Mouse (Mus musculus) neural tube, embryonic 11.5 days (tissue): ENCODE results near the gene Thrap3. TPM values are rescaled to one million over a fixed set of nuclear protein-coding genes. Genes with fewer than 3 reads are reported as not detected.
"Not testable (repeated sequence)": the region's sequence is repeated elsewhere in the genome, so short reads cannot be mapped to it uniquely, and the experiment has no call there.

Source experiments
- ATAC-seq: fragments of 200-750 bp; cut with Nextera tagmentation; 2 replicates; pipeline ENCODE4 v1.8.0; 2017; ENCODE audit warnings: moderate number of reproducible peaks, mild to moderate bottlenecking, moderate TSS enrichment, moderate library complexity; ENCODE audit not compliant: insufficient read depth, low FRiP score, low TSS enrichment
- DNase-seq: peaks from one replicate; pipeline ENCODE4 v3.0.0-alpha.2; 2015; ENCODE audit warnings: low spot score
- H3K27ac ChIP-seq: fragments of 300-500 bp; sonication (generic); 2 replicates; pipeline ENCODE4 v1.5.1; 2014; ENCODE audit warnings: low read depth, mild to moderate bottlenecking, low read length
- H3K27me3 ChIP-seq: fragments of 300-500 bp; sonication (generic); 2 replicates; pipeline ENCODE4 v1.6.1; 2014; ENCODE audit warnings: mild to moderate bottlenecking, low read length, mixed read lengths; ENCODE audit not compliant: control insufficient read depth, insufficient read depth
- H3K36me3 ChIP-seq: fragments of 300-500 bp; sonication (generic); 2 replicates; pipeline ENCODE4 v1.6.1; 2014; ENCODE audit warnings: mild to moderate bottlenecking, low read length, moderate library complexity, mixed read lengths; ENCODE audit not compliant: control insufficient read depth, insufficient read depth
- H3K4me1 ChIP-seq: fragments of 300-500 bp; sonication (generic); 2 replicates; pipeline ENCODE4 v1.6.1; 2014; ENCODE audit warnings: low read length, mixed read lengths; ENCODE audit not compliant: control insufficient read depth, insufficient read depth
- H3K4me2 ChIP-seq: fragments of 300-500 bp; sonication (generic); 2 replicates; pipeline ENCODE4 v1.6.1; 2014; ENCODE audit warnings: low read depth, mild to moderate bottlenecking, moderate library complexity
- H3K4me3 ChIP-seq: fragments of 300-500 bp; sonication (generic); 2 replicates; pipeline ENCODE4 v1.5.1; 2014; ENCODE audit warnings: low read depth, low read length
- H3K9ac ChIP-seq: fragments of 300-500 bp; sonication (generic); 2 replicates; pipeline ENCODE4 v1.6.1; 2014; ENCODE audit warnings: mild to moderate bottlenecking, low read length
- H3K9me3 ChIP-seq: fragments of 300-500 bp; sonication (generic); 2 replicates; pipeline ENCODE4 v1.6.1; 2016; ENCODE audit warnings: low read length; ENCODE audit not compliant: control insufficient read depth
- WGBS: fragments of 180-500 bp; shearing (Covaris S2); extraction: QIAGEN DNeasy Blood & Tissue Kit; methylation state at CpG from one replicate; pipeline ENCODE4 v1.1.7; 2014; 5-methylcytosine and 5-hydroxymethylcytosine counted together
- polyA plus RNA-seq: library from polyadenylated mRNA; unstranded; fragments of >200 nt; fragmentation: Nextera tagmentation; extraction: Ambion mirVana; gene quantifications from 2 replicates; pipeline ENCODE4 v1.2.1, GENCODE M21; 2014

The Thrap3 gene
- polyA plus RNA-seq, 1 experiment from 2014 or later: 197 TPM

DNA sequence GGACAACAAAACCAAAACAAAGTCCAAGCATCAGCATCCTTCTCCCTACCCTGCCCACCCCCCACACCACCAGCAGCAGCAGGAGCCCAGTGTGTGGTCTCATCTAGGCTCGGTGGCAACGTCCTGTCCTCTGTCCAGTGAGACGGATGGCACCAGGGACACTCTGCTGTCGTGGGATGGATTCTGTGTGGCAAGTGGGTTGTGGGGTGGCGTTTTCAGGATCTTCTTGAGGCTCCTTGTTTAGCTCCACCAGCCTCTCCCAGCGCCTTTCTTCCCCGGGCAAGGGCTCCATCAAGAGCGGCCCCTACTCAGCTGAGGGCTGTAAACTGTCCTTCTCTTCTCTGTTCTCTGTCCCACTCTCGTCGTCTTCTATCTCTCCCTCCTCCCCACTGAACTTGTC, 37.5 kb downstream of the Thrap3 start:
- not testable (repeated sequence) for H3K9me3 ChIP-seq, ATAC-seq, H3K27ac ChIP-seq, H3K4me3 ChIP-seq, DNase-seq, H3K9ac ChIP-seq, H3K27me3 ChIP-seq, H3K4me2 ChIP-seq
- WGBS: 69% methylated on average over 8 of the region's 10 CpGs
- peaks cover 12% of the 10 kb centered on the region for H3K36me3 ChIP-seq
- peaks cover 11% of the 10 kb centered on the region; the same call in 1 of the 2 replicates for H3K4me1 ChIP-seq

DNA sequence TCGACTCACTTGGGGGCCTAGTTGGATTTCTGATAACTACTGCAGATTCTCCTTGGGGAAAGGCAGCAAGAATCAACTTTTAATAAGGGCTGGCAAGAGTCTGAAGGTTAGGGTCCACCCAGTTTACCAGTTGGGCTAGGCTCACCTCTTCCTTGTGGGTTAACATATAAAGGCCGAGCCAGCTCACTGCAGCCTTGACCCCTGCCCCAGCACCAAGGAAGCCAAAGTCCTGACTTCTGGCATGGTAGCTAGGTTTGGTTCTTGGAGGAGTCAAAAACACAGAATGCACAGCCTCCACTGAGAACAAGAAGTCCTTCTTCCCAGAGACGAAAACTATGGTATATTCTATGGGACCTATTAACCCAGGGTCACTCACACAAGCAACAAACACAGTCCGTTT, 38.9 kb downstream of the Thrap3 start:
- Histone ChIP-seq H3K36me3 (peaks cover 10% of the 10 kb centered on the region), H3K4me1 (peaks cover 11% of the 10 kb centered on the region; the same call in 1 of the 2 replicates), H3K4me2 (no peak overlapping the region), H3K9me3 (no peaks in the 10 kb centered on the region), H3K9ac (no peak overlapping the region), H3K4me3 (no peak overlapping the region), H3K27me3 (no peaks in the 10 kb centered on the region), H3K27ac (no peak overlapping the region)
- ATAC-seq (no peak), DNase-seq (no peak)
- 68% methylated on average over 4 of the region's 4 CpGs for WGBS

DNA sequence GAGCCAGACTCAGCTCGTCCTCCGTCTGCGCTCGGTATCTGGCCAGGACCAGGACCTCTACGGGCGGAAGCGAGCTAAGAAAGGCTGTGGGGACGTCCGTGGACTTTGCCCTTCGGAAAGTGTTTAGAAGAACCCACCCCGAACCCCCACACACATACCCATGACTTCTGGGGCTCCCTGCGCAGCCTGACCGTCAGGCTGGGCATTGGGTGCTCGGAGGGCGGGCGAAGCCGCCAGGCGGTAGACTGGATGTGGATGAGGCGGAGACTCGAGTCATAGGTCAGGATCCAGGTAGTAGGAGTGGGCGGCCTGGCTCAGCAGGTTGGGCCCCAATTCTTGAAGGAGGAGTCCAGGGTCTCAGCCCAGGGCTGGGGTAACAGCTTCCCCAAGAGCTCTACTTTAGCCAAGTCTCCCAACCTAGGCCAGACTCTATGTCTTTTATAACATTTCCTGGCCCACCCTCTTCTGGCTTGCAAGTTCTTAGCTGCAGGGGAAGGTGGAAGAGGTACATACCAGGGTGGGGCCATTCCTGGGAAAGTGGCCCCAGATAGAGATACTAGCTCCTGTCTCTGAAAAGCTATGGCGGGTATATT, 39.4 kb downstream of the Thrap3 start, which contains the start of gene Sh3d21:
TSS of gene Sh3d21 (minus strand) at position 425 of the 593 bp plus-strand sequence.
- Histone ChIP-seq H3K9ac (peak within 1 kb of the TSS; percentile 72), H3K36me3 (peaks cover 10% of the 10 kb centered on the region), H3K4me3 (peak within 1 kb of the TSS; percentile 50), H3K4me1 (peaks cover 11% of the 10 kb centered on the region; the same call in 1 of the 2 replicates), H3K4me2 (peak within 1 kb of the TSS; percentile 95), H3K27me3 (no peaks in the 10 kb centered on the region), H3K9me3 (no peaks in the 10 kb centered on the region), H3K27ac (no peak within 1 kb of the TSS)
- 0 out of 2 replicates have a peak, but pooled peaks have one; percentile 29 for ATAC-seq
- 6% methylated on average over 22 of the region's 22 CpGs for WGBS
- DNase-seq: peak; percentile 31

DNA sequence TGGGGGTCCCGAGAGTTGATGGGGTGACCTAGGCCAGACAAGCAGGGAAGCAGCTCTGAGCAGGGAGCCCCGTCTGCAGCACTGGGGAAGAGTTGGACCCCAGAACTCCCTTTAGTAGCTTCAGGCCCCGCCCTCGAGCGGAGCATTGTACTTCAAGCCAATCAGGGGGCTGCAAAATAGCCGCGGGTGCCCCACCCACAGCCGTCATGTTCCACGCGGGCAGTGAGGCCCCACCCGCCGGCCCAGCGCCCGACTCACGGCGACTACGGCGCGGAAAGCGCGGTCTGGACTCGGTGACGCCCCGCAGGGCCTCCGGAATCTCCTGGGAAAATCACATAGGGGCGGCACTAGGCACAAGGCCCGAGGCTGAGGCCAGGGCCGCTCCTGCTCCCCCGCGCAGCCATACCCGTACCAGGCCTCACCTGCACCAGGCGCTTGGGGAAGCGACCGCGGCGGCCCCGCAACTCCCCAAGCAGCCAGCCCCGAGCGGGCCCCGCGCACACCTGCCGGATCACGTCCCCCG, 40.0 kb downstream of the Thrap3 start:
- ATAC-seq: peak; percentile 70
- WGBS: under 1% methylated on average over 42 of the region's 44 CpGs
- peak overlapping the region; percentile 72 for H3K9ac ChIP-seq
- peaks cover 10% of the 10 kb centered on the region for H3K36me3 ChIP-seq
- H3K4me2 ChIP-seq: peak overlapping the region; percentile 95
- no peaks in the 10 kb centered on the region for H3K9me3 ChIP-seq
- H3K4me3 ChIP-seq: peak overlapping the region; percentile 50
- H3K4me1 ChIP-seq: peaks cover 11% of the 10 kb centered on the region; the same call in 1 of the 2 replicates
- no peaks in the 10 kb centered on the region for H3K27me3 ChIP-seq
- H3K27ac ChIP-seq: no peak overlapping the region
- peak; percentile 77 for DNase-seq

DNA sequence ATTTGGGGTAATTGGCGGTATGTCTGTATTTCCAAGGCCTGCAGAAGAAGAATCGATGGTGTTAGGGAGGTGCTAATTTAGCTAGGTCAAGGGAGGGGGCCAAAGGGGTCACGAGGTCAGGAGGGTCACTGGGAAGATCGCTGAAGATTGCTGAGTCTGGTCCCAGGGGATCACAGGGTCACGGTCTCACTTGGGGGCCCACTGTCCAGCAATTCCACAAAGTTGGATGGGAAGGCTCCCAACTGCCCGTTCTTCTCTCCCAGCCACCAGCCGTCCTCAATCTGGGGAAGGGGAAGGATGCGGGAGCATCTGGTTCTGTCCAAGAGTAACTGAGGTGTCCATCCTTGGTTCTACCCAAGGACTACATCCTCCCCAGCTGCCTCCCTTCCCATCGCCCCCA, 40.6 kb downstream of the Thrap3 start:
- ATAC-seq: peak; percentile 7; the same call in 1 of the 2 replicates
- 76% methylated on average over 9 of the region's 9 CpGs for WGBS
- no peak for DNase-seq

DNA sequence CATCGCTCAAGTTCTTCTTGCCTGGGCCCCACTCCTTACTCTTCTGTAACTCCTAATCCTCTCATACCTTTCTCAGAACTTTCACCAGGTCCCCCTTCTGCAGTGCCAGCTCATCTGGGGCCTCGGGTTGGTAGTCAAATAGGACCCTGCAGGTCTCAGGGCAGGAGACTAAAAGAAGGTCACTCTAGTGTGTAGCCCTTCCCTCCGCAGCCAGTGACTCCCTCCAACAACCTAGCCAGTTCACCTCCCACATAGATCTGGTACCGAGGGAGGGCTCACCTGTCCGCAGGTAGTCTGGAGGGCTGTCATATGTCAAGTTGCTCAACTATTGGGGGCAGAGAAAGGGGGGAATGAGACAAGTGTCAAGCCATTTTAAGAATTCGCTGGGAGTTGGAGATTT, 41.1 kb downstream of the Thrap3 start:
- no peaks in the 10 kb centered on the region for H3K9me3 ChIP-seq
- WGBS: 89% methylated on average over 6 of the region's 6 CpGs
- ATAC-seq (no peak), DNase-seq (peak; percentile 9)
- peaks cover 4% of the 10 kb centered on the region; the same call in 1 of the 2 replicates for H3K36me3 ChIP-seq
- no peak overlapping the region for H3K27ac ChIP-seq
- H3K27me3 ChIP-seq: no peaks in the 10 kb centered on the region
- H3K4me2 ChIP-seq: no peak overlapping the region
- H3K4me1 ChIP-seq: peaks cover 11% of the 10 kb centered on the region; the same call in 1 of the 2 replicates
- H3K9ac ChIP-seq: no peak overlapping the region
- H3K4me3 ChIP-seq: no peak overlapping the region

More for the DNA sequence above, 40.6 kb downstream of the Thrap3 start:
- peak overlapping the region; percentile 72; the same call in 1 of the 2 replicates for H3K9ac ChIP-seq
- H3K4me2 ChIP-seq: peak overlapping the region; percentile 95
- H3K9me3 ChIP-seq: no peaks in the 10 kb centered on the region
- peaks cover 11% of the 10 kb centered on the region; the same call in 1 of the 2 replicates for H3K4me1 ChIP-seq
- H3K36me3 ChIP-seq: peaks cover 8% of the 10 kb centered on the region
- no peak overlapping the region for H3K4me3 ChIP-seq
- H3K27ac ChIP-seq: no peak overlapping the region
- no peaks in the 10 kb centered on the region for H3K27me3 ChIP-seq

DNA sequence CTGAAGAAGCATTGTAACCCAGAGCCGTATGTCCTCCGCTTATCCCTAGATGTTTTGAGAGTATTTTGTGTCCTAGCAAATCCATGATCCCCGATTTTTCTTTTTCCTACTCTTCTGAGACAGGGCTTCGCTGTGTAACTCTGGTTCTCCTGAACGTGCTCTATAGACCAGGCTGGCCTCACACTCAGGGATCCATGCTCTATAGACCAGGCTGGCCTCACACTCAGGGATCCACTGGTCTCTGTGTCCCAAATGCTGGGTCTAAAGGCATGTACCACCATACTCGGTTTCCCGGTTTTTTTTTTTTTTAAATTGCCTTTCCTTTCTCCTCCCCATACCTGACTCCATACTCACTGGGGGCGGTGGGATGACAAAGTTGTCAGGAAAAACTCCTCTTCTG, 41.6 kb downstream of the Thrap3 start:
- ATAC-seq (no peak), DNase-seq (no peak)
- Histone ChIP-seq H3K27me3 (no peaks in the 10 kb centered on the region), H3K4me3 (no peak overlapping the region), H3K27ac (no peak overlapping the region), H3K9me3 (no peaks in the 10 kb centered on the region), H3K9ac (no peak overlapping the region), H3K36me3 (no peaks in the 10 kb centered on the region; the same call in 1 of the 2 replicates), H3K4me1 (peaks cover 11% of the 10 kb centered on the region; the same call in 1 of the 2 replicates), H3K4me2 (no peak overlapping the region)
- WGBS: 83% methylated on average over 8 of the region's 8 CpGs

DNA sequence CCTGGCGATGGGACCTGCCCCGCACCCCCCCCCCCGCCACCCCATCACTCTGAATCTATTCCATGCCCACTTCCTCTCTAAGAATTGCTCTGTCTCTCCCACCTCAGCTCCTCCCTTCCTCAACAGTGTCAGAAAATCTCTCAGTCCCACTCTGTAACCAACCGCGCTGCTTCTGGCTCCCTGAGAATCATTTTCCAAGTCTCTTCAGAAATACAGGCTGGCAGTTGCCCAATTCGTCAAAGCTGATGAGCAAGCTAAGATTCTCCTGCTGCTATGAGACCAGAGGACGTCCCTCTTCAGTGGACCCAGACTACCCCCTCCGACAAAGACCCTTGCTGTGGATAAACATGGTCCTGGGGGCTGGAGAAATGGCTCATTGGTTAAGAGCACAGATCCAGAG, 43.1 kb downstream of the Thrap3 start:
- 77% methylated on average over 8 of the region's 8 CpGs for WGBS

DNA sequence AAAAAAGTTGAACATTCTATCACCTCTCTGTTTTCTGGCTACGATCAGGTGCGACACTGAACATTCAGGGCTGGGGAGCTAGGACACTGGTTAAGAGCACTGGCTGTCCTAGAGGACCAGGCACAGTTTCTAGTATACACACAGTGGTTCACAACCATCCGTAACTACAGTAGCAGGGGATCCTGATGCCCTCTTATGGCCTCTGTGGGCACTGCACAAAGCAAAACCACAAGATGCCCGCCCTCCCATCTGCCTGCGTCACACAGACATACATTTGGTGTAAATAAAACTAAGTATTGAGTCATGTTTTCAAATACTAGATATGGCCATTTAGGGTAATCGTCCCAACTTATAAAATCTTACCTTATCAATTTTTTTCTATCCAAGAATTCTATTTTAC, 45.0 kb downstream of the Thrap3 start:
- Histone ChIP-seq H3K9ac (no peak overlapping the region), H3K9me3 (no peaks in the 10 kb centered on the region), H3K4me2 (no peak overlapping the region), H3K4me3 (no peak overlapping the region), H3K27ac (no peak overlapping the region), H3K4me1 (no peaks in the 10 kb centered on the region; the same call in 1 of the 2 replicates), H3K27me3 (no peaks in the 10 kb centered on the region), H3K36me3 (no peaks in the 10 kb centered on the region)
- ATAC-seq: no peak
- WGBS: 91% methylated on average over 6 of the region's 6 CpGs
- no peak for DNase-seq

More for the DNA sequence above, 43.1 kb downstream of the Thrap3 start:
- Histone ChIP-seq H3K27ac (no peak overlapping the region), H3K9me3 (no peaks in the 10 kb centered on the region), H3K9ac (no peak overlapping the region), H3K27me3 (no peaks in the 10 kb centered on the region), H3K36me3 (no peaks in the 10 kb centered on the region), H3K4me3 (no peak overlapping the region), H3K4me1 (peaks cover 11% of the 10 kb centered on the region; the same call in 1 of the 2 replicates), H3K4me2 (no peak overlapping the region)
- DNase-seq (no peak), ATAC-seq (no peak)
